Mouse (Mus musculus) heart, embryonic 15.5 days (tissue): ENCODE measurements at regions not wholly inside any gene's neighbourhood (a gene's known extent, or its start where the extent isn't known, plus 50 kb on each side); places are given as distances from the start of the nearest gene placed in this dataset.

Source experiments
- ATAC-seq: fragments of 200-750 bp; cut with Nextera tagmentation; replicated peaks from 2 replicates; pipeline ENCODE4 v1.8.0; 2017; ENCODE audit warnings: low read depth, moderate TSS enrichment; ENCODE audit not compliant: insufficient number of reproducible peaks, insufficient read depth, low FRiP score
- H3K27ac ChIP-seq: fragments of 300-500 bp; sonication (generic); 2 replicates; pipeline ENCODE4 v1.5.1; 2015; ENCODE audit warnings: mild to moderate bottlenecking, inconsistent platforms
- H3K27me3 ChIP-seq: fragments of 300-500 bp; sonication (generic); 2 replicates; pipeline ENCODE4 v1.6.1; 2015; ENCODE audit warnings: inconsistent platforms
- H3K36me3 ChIP-seq: fragments of 300-500 bp; sonication (generic); 2 replicates; pipeline ENCODE4 v1.6.1; 2015; ENCODE audit warnings: mild to moderate bottlenecking, inconsistent platforms
- H3K4me1 ChIP-seq: fragments of 300-500 bp; sonication (generic); replicated peaks from 2 replicates; pipeline ENCODE4 v1.6.1; 2015; ENCODE audit warnings: inconsistent platforms
- H3K4me2 ChIP-seq: fragments of 300-500 bp; sonication (generic); 2 replicates; pipeline ENCODE4 v1.6.1; 2015; ENCODE audit warnings: inconsistent platforms, mild to moderate bottlenecking, moderate library complexity
- H3K4me3 ChIP-seq: fragments of 300-500 bp; sonication (generic); 2 replicates; pipeline ENCODE4 v1.5.1; 2015; ENCODE audit warnings: mild to moderate bottlenecking, inconsistent platforms
- H3K9ac ChIP-seq: fragments of 300-500 bp; sonication (generic); 2 replicates; pipeline ENCODE4 v1.6.1; 2015; ENCODE audit warnings: mild to moderate bottlenecking, inconsistent platforms
- H3K9me3 ChIP-seq: fragments of 300-500 bp; sonication (generic); replicated peaks from 2 replicates; pipeline ENCODE4 v1.6.1; 2016; ENCODE audit warnings: inconsistent platforms
- WGBS: fragments of 180-500 bp; shearing (Covaris S2); methylation state at CpG from one replicate; pipeline ENCODE4 v1.1.7; 2015; ENCODE audit warnings: mixed read lengths; 5-methylcytosine and 5-hydroxymethylcytosine counted together

- Histone ChIP-seq H3K36me3 (no peaks in the 10 kb centered on the region), H3K4me1 (peaks cover 5% of the 10 kb centered on the region; the same call in 1 of the 2 replicates), H3K27ac (no peak overlapping the region), H3K9ac (no peak overlapping the region), H3K27me3 (no peaks in the 10 kb centered on the region), H3K4me3 (no peak overlapping the region), H3K9me3 (no peaks in the 10 kb centered on the region), H3K4me2 (no peak overlapping the region)
- 79% methylated on average over 2 of the region's 2 CpGs for WGBS
- no peak for ATAC-seq
Observed at GRCm38 (mm10) chr2:128468323-128468722, 122.7 kb upstream of the Spdye4c start.

GRCm38 (mm10) chr2:128470351-128470750 lies 120.7 kb upstream of the Spdye4c start:
- H3K9ac ChIP-seq: no peak overlapping the region
- ATAC-seq: no peak
- 46% methylated on average over 5 of the region's 5 CpGs for WGBS
- no peak overlapping the region for H3K4me3 ChIP-seq
- H3K27ac ChIP-seq: no peak overlapping the region
- H3K36me3 ChIP-seq: no peaks in the 10 kb centered on the region
- H3K4me1 ChIP-seq: peaks cover 5% of the 10 kb centered on the region; the same call in 1 of the 2 replicates
- no peaks in the 10 kb centered on the region for H3K9me3 ChIP-seq
- no peaks in the 10 kb centered on the region for H3K27me3 ChIP-seq
- H3K4me2 ChIP-seq: no peak overlapping the region

- no peak for ATAC-seq
Observed at GRCm38 (mm10) chr2:128473241-128473954, 117.6 kb upstream of the Spdye4c start.

GRCm38 (mm10) chr2:128473997-128474396 lies 117.0 kb upstream of the Spdye4c start:
- Histone ChIP-seq H3K27me3 (no peaks in the 10 kb centered on the region), H3K4me2 (no peak overlapping the region), H3K9ac (no peak overlapping the region), H3K9me3 (no peaks in the 10 kb centered on the region), H3K4me1 (0 out of 2 replicates have a peak, but pooled peaks cover 2% of the 10 kb centered on the region), H3K4me3 (no peak overlapping the region), H3K36me3 (no peaks in the 10 kb centered on the region), H3K27ac (no peak overlapping the region)
- WGBS: 75% methylated on average over 7 of the region's 7 CpGs
- ATAC-seq: no peak

More at GRCm38 (mm10) chr2:128473241-128473954, 117.6 kb upstream of the Spdye4c start:
- Histone ChIP-seq H3K9ac (no peak overlapping the region), H3K4me3 (no peak overlapping the region), H3K4me2 (no peak overlapping the region), H3K36me3 (no peaks in the 10 kb centered on the region), H3K4me1 (0 out of 2 replicates have a peak, but pooled peaks cover 2% of the 10 kb centered on the region), H3K9me3 (no peaks in the 10 kb centered on the region), H3K27me3 (no peaks in the 10 kb centered on the region), H3K27ac (no peak overlapping the region)
- WGBS: 73% methylated on average over 13 of the region's 13 CpGs

- 63% methylated on average over 2 of the region's 2 CpGs for WGBS
- no peak overlapping the region for H3K4me3 ChIP-seq
- ATAC-seq: no peak
Observed at GRCm38 (mm10) chr2:128477242-128477641, 113.8 kb upstream of the Spdye4c start.

GRCm38 (mm10) chr2:128491217-128491877 lies 99.7 kb upstream of the Spdye4c start:
- Histone ChIP-seq H3K27ac (no peak overlapping the region), H3K36me3 (no peaks in the 10 kb centered on the region), H3K27me3 (no peaks in the 10 kb centered on the region), H3K4me3 (no peak overlapping the region), H3K4me2 (no peak overlapping the region), H3K9me3 (no peaks in the 10 kb centered on the region), H3K4me1 (no peaks in the 10 kb centered on the region), H3K9ac (no peak overlapping the region)
- 74% methylated on average over 7 of the region's 7 CpGs for WGBS
- ATAC-seq: no peak

More at GRCm38 (mm10) chr2:128477242-128477641, 113.8 kb upstream of the Spdye4c start:
- Histone ChIP-seq H3K4me2 (no peak overlapping the region), H3K27me3 (no peaks in the 10 kb centered on the region), H3K9me3 (no peaks in the 10 kb centered on the region), H3K4me1 (no peaks in the 10 kb centered on the region), H3K36me3 (no peaks in the 10 kb centered on the region), H3K9ac (no peak overlapping the region), H3K27ac (no peak overlapping the region)

GRCm38 (mm10) chr2:128493871-128494270 lies 97.1 kb upstream of the Spdye4c start:
- H3K27me3 ChIP-seq: no peaks in the 10 kb centered on the region
- no peak overlapping the region for H3K4me2 ChIP-seq
- ATAC-seq: no peak
- H3K4me3 ChIP-seq: no peak overlapping the region
- H3K27ac ChIP-seq: no peak overlapping the region
- no peaks in the 10 kb centered on the region for H3K4me1 ChIP-seq
- no peak overlapping the region for H3K9ac ChIP-seq
- H3K36me3 ChIP-seq: no peaks in the 10 kb centered on the region
- WGBS: 83% methylated on average over 5 of the region's 5 CpGs
- no peaks in the 10 kb centered on the region for H3K9me3 ChIP-seq

- ATAC-seq: no peak
- H3K9ac ChIP-seq: no peak overlapping the region
- peaks cover under 1% of the 10 kb centered on the region for H3K4me1 ChIP-seq
- WGBS: 72% methylated on average over 3 of the region's 3 CpGs
- H3K4me2 ChIP-seq: no peak overlapping the region
- no peaks in the 10 kb centered on the region for H3K36me3 ChIP-seq
- H3K27ac ChIP-seq: no peak overlapping the region
- H3K27me3 ChIP-seq: no peaks in the 10 kb centered on the region
- no peaks in the 10 kb centered on the region for H3K9me3 ChIP-seq
- no peak overlapping the region for H3K4me3 ChIP-seq
Observed at GRCm38 (mm10) chr2:128497891-128498290, 93.1 kb upstream of the Spdye4c start.

- Histone ChIP-seq H3K9ac (no peak overlapping the region), H3K4me1 (peaks cover 6% of the 10 kb centered on the region), H3K9me3 (no peaks in the 10 kb centered on the region), H3K27ac (no peak overlapping the region), H3K4me3 (no peak overlapping the region), H3K36me3 (no peaks in the 10 kb centered on the region), H3K4me2 (no peak overlapping the region), H3K27me3 (no peaks in the 10 kb centered on the region)
- no peak for ATAC-seq
- WGBS: 73% methylated on average over 5 of the region's 5 CpGs
Observed at GRCm38 (mm10) chr2:128498611-128499010, 92.4 kb upstream of the Spdye4c start.

GRCm38 (mm10) chr2:128499575-128500184 lies 91.3 kb upstream of the Spdye4c start:
- WGBS: 72% methylated on average over 14 of the region's 14 CpGs
- H3K4me1 ChIP-seq: peaks cover 6% of the 10 kb centered on the region

GRCm38 (mm10) chr2:128502676-128503075 lies 88.3 kb upstream of the Spdye4c start:
- Histone ChIP-seq H3K4me3 (no peak overlapping the region), H3K27ac (no peak overlapping the region), H3K9ac (no peak overlapping the region), H3K27me3 (no peaks in the 10 kb centered on the region), H3K4me2 (no peak overlapping the region), H3K9me3 (no peaks in the 10 kb centered on the region), H3K4me1 (peaks cover 13% of the 10 kb centered on the region), H3K36me3 (no peaks in the 10 kb centered on the region)
- WGBS: 71% methylated on average over 4 of the region's 4 CpGs
- no peak for ATAC-seq

More at GRCm38 (mm10) chr2:128499575-128500184, 91.3 kb upstream of the Spdye4c start:
- H3K9me3 ChIP-seq: no peaks in the 10 kb centered on the region
- H3K4me2 ChIP-seq: no peak overlapping the region
- ATAC-seq: no peak
- no peak overlapping the region for H3K4me3 ChIP-seq
- H3K27me3 ChIP-seq: no peaks in the 10 kb centered on the region
- H3K9ac ChIP-seq: no peak overlapping the region
- no peaks in the 10 kb centered on the region for H3K36me3 ChIP-seq
- no peak overlapping the region for H3K27ac ChIP-seq
